Mouse (Mus musculus): Measurements from ENCODE around the gene Arap1. TPM values are rescaled to one million over a fixed set of nuclear protein-coding genes. Genes with fewer than 3 reads are reported as not detected.

Gene Arap1
- 26.7 and 29.2 TPM in 2 replicates for polyA plus RNA-seq (2014; fragmentation: Nextera tagmentation; extraction: Ambion mirVana)

DNA sequence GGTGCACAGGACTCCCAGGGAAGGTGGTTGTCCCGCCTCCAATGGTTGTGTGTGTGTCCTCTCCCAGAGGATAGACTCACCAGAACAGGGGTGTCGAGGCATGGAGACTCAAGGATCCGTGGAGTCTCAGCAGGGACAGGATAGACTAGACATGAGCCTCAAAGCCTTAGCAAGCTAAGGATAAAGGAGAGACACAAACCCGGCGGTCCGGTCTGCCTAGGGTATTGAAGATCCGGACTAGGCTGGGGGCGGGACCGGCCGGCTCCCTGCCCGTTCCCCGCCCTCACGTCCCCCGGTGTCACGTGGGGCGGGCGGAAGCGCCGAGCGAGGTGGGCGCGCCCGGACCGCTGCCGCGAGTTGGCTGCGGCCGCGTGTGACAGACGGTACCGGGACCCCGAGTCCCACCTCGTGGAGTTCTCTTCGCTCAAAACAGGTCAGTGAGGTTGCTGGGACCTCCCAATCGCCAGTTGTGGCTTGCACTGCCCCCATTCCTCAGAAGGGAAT lies at the start of gene Arap1:
TSS of gene Arap1 (plus strand) at position 301 of the 504 bp plus-strand sequence.
- no peaks in the 10 kb centered on the region for H3K9me3 ChIP-seq (ENCODE audit: control insufficient read depth, low read length)
- 2% methylated on average over 35 of the region's 35 CpGs for WGBS
- H3K27ac ChIP-seq (replicated peaks in 1 of 2; ENCODE audit: control insufficient read depth in 1 of 2, insufficient read depth in 1 of 2, low read depth in 2 of 2, low read length in 2 of 2): no peak within 1 kb of the TSS
- no peak for ATAC-seq (ENCODE audit: insufficient number of reproducible peaks, insufficient read depth, low FRiP score, low read depth)
- H3K9ac ChIP-seq (ENCODE audit: low read length): peak within 1 kb of the TSS; percentile 71
- no peaks in the 10 kb centered on the region; the same call in 1 of the 2 replicates for H3K36me3 ChIP-seq (ENCODE audit: control insufficient read depth, insufficient read depth, low read length)
- peaks cover 15 to 24% of the 10 kb centered on the region in 2 experiments for H3K4me1 ChIP-seq (ENCODE audit: control insufficient read depth in 2 of 2, insufficient read depth in 2 of 2, low read length in 2 of 2)
- H3K27me3 ChIP-seq (ENCODE audit: control insufficient read depth, insufficient read depth, low read length): peaks cover 22% of the 10 kb centered on the region
- H3K4me2 ChIP-seq (ENCODE audit: low read length): peak within 1 kb of the TSS; percentile 98
- H3K4me3 ChIP-seq (ENCODE audit: control insufficient read depth in 1 of 2, insufficient read depth in 1 of 2, low read depth in 1 of 2, low read length in 2 of 2): peak within 1 kb of the TSS; percentile 59 to 63

DNA sequence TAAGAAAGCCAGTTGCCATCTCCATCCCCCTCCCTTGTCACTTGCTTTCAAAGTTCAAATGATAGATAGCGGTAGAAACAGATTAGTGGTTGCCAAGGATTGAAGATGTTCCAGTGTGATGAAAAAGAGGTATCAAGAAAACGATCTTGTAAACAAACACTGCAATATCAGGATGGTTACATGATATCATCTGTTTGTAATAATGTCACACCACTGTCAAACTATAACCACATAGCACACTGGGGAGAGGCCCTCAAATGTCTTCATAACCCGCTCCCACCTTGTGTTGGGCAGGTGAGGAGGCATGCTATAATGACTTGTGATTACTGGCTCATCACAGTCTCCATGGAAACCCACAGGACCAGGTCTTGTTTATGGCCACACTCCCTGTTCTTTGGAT lies 49.5 kb upstream of the Arap1 start:
- no peak overlapping the region for H3K4me2 ChIP-seq (ENCODE audit: low read length)
- no peak for ATAC-seq (ENCODE audit: insufficient number of reproducible peaks, insufficient read depth, low FRiP score, low read depth)
- no peak overlapping the region for H3K9ac ChIP-seq (ENCODE audit: low read length)
- no peaks in the 10 kb centered on the region for H3K27me3 ChIP-seq (ENCODE audit: control insufficient read depth, insufficient read depth, low read length)
- peaks cover 15 to 16% of the 10 kb centered on the region in 2 experiments for H3K4me1 ChIP-seq (ENCODE audit: control insufficient read depth in 2 of 2, insufficient read depth in 2 of 2, low read length in 2 of 2)
- no peaks in the 10 kb centered on the region for H3K9me3 ChIP-seq (ENCODE audit: control insufficient read depth, low read length)
- H3K4me3 ChIP-seq (ENCODE audit: control insufficient read depth in 1 of 2, insufficient read depth in 1 of 2, low read depth in 1 of 2, low read length in 2 of 2): no peak overlapping the region
- 79% methylated on average over 3 of the region's 3 CpGs for WGBS
- H3K36me3 ChIP-seq (ENCODE audit: control insufficient read depth, insufficient read depth, low read length): peaks cover 27% of the 10 kb centered on the region
- H3K27ac ChIP-seq (replicated peaks in 1 of 2; ENCODE audit: control insufficient read depth in 1 of 2, insufficient read depth in 1 of 2, low read depth in 2 of 2, low read length in 2 of 2): no peak overlapping the region

DNA sequence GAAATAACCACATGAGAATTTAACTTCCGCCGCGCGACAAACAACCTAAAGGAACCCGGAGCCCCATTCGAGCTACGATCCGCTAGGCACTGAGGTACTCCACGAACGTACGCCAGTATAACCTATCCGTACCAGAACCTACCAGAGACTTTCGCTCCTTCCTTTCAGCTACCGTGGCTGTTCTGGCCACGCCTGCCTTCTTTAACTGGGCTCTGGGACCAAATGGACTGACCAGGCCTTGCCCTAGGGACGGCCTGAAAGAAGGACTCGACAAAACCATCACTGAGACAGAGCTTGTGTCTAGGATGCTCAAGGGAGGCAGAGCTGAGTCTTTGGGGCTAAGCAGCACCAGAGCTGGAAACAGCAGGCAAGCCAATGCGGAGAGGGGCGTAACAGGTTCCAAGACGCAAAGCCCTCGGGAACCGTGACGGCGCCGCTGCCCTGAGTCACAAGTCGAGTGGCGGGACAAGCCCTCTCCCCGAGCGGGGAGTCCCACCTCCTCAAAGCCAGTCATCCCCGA lies 46.4 kb upstream of the Arap1 start:
- ATAC-seq (ENCODE audit: insufficient number of reproducible peaks, insufficient read depth, low FRiP score, low read depth): peak; percentile 29
- WGBS: under 1% methylated on average over 30 of the region's 30 CpGs
- H3K4me2 ChIP-seq (ENCODE audit: low read length): peak overlapping the region; percentile 75
- no peaks in the 10 kb centered on the region for H3K27me3 ChIP-seq (ENCODE audit: control insufficient read depth, insufficient read depth, low read length)
- H3K9ac ChIP-seq (ENCODE audit: low read length): peak overlapping the region; percentile 80
- H3K9me3 ChIP-seq (ENCODE audit: control insufficient read depth, low read length): no peaks in the 10 kb centered on the region
- 0 out of 2 replicates have a peak, but pooled peaks cover 4% of the 10 kb centered on the region for H3K36me3 ChIP-seq (ENCODE audit: control insufficient read depth, insufficient read depth, low read length)
- H3K27ac ChIP-seq (replicated peaks in 1 of 2; ENCODE audit: control insufficient read depth in 1 of 2, insufficient read depth in 1 of 2, low read depth in 2 of 2, low read length in 2 of 2): peak overlapping the region; percentile 62 to 88
- H3K4me3 ChIP-seq (ENCODE audit: control insufficient read depth in 1 of 2, insufficient read depth in 1 of 2, low read depth in 1 of 2, low read length in 2 of 2): peak overlapping the region; percentile 58 to 76
- H3K4me1 ChIP-seq (ENCODE audit: control insufficient read depth in 2 of 2, insufficient read depth in 2 of 2, low read length in 2 of 2): peaks cover 12 to 13% of the 10 kb centered on the region in 2 experiments

DNA sequence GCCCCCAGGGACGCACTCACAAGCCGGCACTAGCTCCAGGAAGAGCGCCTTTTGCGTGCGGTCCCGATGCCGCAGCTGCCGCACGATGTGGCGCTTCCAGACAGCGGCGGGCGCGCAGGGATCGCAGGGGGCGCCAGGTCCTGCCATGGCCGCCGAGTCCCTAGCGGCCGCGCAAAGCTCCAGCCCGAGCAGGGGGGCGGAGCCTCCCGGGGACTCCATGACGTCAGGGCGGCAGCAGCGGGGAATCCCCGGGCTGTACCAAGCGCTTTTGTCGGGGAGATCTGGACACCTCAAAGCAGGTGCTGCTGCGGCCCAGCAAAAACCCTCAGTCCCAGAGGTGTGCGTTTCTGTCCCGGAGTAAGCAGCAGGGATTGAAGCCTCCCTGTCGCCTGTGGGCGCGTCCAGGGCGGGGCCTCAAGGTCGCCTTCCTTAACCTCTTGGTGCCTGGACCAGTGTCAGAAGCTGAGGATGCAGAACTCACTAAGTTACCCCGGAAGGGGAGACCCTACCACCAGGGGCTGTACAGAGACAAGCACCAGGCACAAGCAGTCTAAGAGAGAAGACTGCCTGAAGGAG lies 45.9 kb upstream of the Arap1 start, which contains the start of gene Atg16l2:
TSS of gene Atg16l2 (minus strand) at position 371 of the 576 bp plus-strand sequence.
- H3K9me3 ChIP-seq (ENCODE audit: control insufficient read depth, low read length): no peaks in the 10 kb centered on the region
- peak within 1 kb of the TSS; percentile 72 to 88 for H3K27ac ChIP-seq (replicated peaks in 1 of 2; ENCODE audit: control insufficient read depth in 1 of 2, insufficient read depth in 1 of 2, low read depth in 2 of 2, low read length in 2 of 2)
- WGBS: under 1% methylated on average over 39 of the region's 39 CpGs
- 0 out of 2 replicates have a peak, but pooled peaks cover 4% of the 10 kb centered on the region for H3K36me3 ChIP-seq (ENCODE audit: control insufficient read depth, insufficient read depth, low read length)
- H3K27me3 ChIP-seq (ENCODE audit: control insufficient read depth, insufficient read depth, low read length): no peaks in the 10 kb centered on the region
- peak within 1 kb of the TSS; percentile 58 to 76 for H3K4me3 ChIP-seq (ENCODE audit: control insufficient read depth in 1 of 2, insufficient read depth in 1 of 2, low read depth in 1 of 2, low read length in 2 of 2)
- H3K4me2 ChIP-seq (ENCODE audit: low read length): peak within 1 kb of the TSS; percentile 75
- H3K9ac ChIP-seq (ENCODE audit: low read length): peak within 1 kb of the TSS; percentile 80
- ATAC-seq (ENCODE audit: insufficient number of reproducible peaks, insufficient read depth, low FRiP score, low read depth): peak; percentile 98
- peaks cover 9% of the 10 kb centered on the region in 2 experiments for H3K4me1 ChIP-seq (ENCODE audit: control insufficient read depth in 2 of 2, insufficient read depth in 2 of 2, low read length in 2 of 2)

DNA sequence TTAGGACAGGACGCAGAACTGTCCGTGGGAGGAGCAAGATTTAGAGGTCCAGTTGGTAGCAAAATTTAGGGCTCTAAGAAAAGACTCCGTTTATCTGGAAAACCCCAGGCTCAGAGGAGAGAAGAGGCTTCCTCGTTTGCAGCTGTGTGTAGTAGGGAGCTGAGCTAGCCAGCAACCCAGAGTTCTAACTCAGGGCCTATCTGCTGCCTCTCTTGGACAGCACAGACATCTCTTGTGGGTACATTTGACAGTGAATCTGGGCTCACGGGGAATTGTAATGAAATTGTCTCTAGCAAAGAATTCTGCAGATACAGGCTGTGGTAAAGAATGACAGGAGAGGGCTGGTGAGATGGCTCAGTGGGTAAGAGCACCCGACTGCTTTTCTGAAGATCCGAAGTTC lies 45.2 kb upstream of the Arap1 start:
- no peak for ATAC-seq (ENCODE audit: insufficient number of reproducible peaks, insufficient read depth, low FRiP score, low read depth)
- H3K27ac ChIP-seq (replicated peaks in 1 of 2; ENCODE audit: control insufficient read depth in 1 of 2, insufficient read depth in 1 of 2, low read depth in 2 of 2, low read length in 2 of 2): peak overlapping the region; percentile 72 to 88
- no peaks in the 10 kb centered on the region for H3K9me3 ChIP-seq (ENCODE audit: control insufficient read depth, low read length)
- H3K27me3 ChIP-seq (ENCODE audit: control insufficient read depth, insufficient read depth, low read length): no peaks in the 10 kb centered on the region
- 0 out of 2 replicates have a peak, but pooled peaks cover 4% of the 10 kb centered on the region for H3K36me3 ChIP-seq (ENCODE audit: control insufficient read depth, insufficient read depth, low read length)
- peak overlapping the region; percentile 58 to 76 for H3K4me3 ChIP-seq (ENCODE audit: control insufficient read depth in 1 of 2, insufficient read depth in 1 of 2, low read depth in 1 of 2, low read length in 2 of 2)
- WGBS: 28% methylated on average over 7 of the region's 7 CpGs
- peak overlapping the region; percentile 75 for H3K4me2 ChIP-seq (ENCODE audit: low read length)
- H3K4me1 ChIP-seq (ENCODE audit: control insufficient read depth in 2 of 2, insufficient read depth in 2 of 2, low read length in 2 of 2): peaks cover 7% of the 10 kb centered on the region in 2 experiments
- H3K9ac ChIP-seq (ENCODE audit: low read length): peak overlapping the region; percentile 80

DNA sequence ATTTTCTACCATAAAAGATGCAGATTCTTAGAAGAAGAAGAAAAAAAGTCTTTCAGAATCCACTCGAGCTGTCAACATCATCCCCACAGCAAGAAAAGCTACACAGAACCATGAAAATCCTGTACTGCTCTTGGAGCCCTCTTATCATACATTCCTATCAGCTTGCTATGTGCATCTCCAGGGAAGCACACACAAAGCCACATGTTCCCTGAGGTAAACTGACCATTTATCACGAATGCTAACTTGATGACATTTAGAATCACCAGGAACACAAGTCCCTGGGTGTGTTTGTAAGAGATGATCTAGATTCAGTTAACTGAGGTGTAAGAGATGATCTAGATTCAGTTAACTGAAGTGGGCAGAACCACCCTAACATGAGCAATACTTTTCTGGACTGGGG lies 41.0 kb upstream of the Arap1 start:
- H3K9me3 ChIP-seq (ENCODE audit: control insufficient read depth, low read length): no peaks in the 10 kb centered on the region
- no peak overlapping the region for H3K4me2 ChIP-seq (ENCODE audit: low read length)
- ATAC-seq (ENCODE audit: insufficient number of reproducible peaks, insufficient read depth, low FRiP score, low read depth): no peak
- no peak overlapping the region for H3K27ac ChIP-seq (replicated peaks in 1 of 2; ENCODE audit: control insufficient read depth in 1 of 2, insufficient read depth in 1 of 2, low read depth in 2 of 2, low read length in 2 of 2)
- H3K27me3 ChIP-seq (ENCODE audit: control insufficient read depth, insufficient read depth, low read length): no peaks in the 10 kb centered on the region
- no peak overlapping the region for H3K4me3 ChIP-seq (ENCODE audit: control insufficient read depth in 1 of 2, insufficient read depth in 1 of 2, low read depth in 1 of 2, low read length in 2 of 2)
- 24% methylated on average over 2 of the region's 2 CpGs for WGBS
- peaks cover 4 to 7% of the 10 kb centered on the region in 2 experiments; a peak in 2 of 4 replicates for H3K4me1 ChIP-seq (ENCODE audit: control insufficient read depth in 2 of 2, insufficient read depth in 2 of 2, low read length in 2 of 2)
- H3K36me3 ChIP-seq (ENCODE audit: control insufficient read depth, insufficient read depth, low read length): no peaks in the 10 kb centered on the region
- no peak overlapping the region for H3K9ac ChIP-seq (ENCODE audit: low read length)

DNA sequence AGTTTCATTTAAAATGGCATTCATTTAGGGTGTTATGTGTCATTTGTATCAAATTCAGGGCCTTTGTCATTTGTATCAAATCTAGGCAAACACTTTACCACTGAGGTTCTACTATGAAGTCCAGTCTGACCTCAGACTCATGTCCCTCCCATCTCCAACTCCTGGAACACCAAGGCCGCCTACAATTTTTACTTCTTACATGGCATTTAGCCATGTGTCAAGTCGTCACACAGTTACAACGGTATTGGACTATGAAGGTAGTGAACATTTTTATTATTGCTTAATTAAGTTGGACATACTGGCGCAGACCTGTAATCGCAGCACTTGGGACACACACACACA lies 37.9 kb upstream of the Arap1 start:
- peak overlapping the region; percentile 72 for H3K4me2 ChIP-seq (ENCODE audit: low read length)
- H3K27me3 ChIP-seq (ENCODE audit: control insufficient read depth, insufficient read depth, low read length): no peaks in the 10 kb centered on the region
- peak; percentile 14 for ATAC-seq (ENCODE audit: insufficient number of reproducible peaks, insufficient read depth, low FRiP score, low read depth)
- H3K4me3 ChIP-seq (ENCODE audit: control insufficient read depth in 1 of 2, insufficient read depth in 1 of 2, low read depth in 1 of 2, low read length in 2 of 2): peak overlapping the region; percentile 54 to 82
- H3K36me3 ChIP-seq (ENCODE audit: control insufficient read depth, insufficient read depth, low read length): no peaks in the 10 kb centered on the region
- peaks cover 7 to 17% of the 10 kb centered on the region in 2 experiments for H3K4me1 ChIP-seq (ENCODE audit: control insufficient read depth in 2 of 2, insufficient read depth in 2 of 2, low read length in 2 of 2)
- H3K27ac ChIP-seq (replicated peaks in 1 of 2; ENCODE audit: control insufficient read depth in 1 of 2, insufficient read depth in 1 of 2, low read depth in 2 of 2, low read length in 2 of 2): peak overlapping the region; percentile 95 to 100
- no peaks in the 10 kb centered on the region for H3K9me3 ChIP-seq (ENCODE audit: control insufficient read depth, low read length)
- 32% methylated on average over 5 of the region's 5 CpGs for WGBS
- peak overlapping the region; percentile 75 for H3K9ac ChIP-seq (ENCODE audit: low read length)

Measured in heart, embryonic 14.5 days (tissue).